Mouse (Mus musculus) forebrain, embryonic 15.5 days (tissue): Measurements from ENCODE around the gene Bmpr1b. TPM values are rescaled to one million over a fixed set of nuclear protein-coding genes. Genes with fewer than 3 reads are reported as not detected.

ENCODE experiments used
- ATAC-seq: fragments of 200-750 bp; cut with Nextera tagmentation; replicated peaks from 2 replicates; pipeline ENCODE4 v1.8.0; 2017; ENCODE audit warnings: mild to moderate bottlenecking, moderate TSS enrichment, moderate library complexity
- H3K27ac ChIP-seq: fragments of 300-500 bp; sonication (generic); replicated peaks from 2 replicates; pipeline ENCODE4 v1.5.1; 2015; ENCODE audit warnings: mild to moderate bottlenecking, inconsistent platforms
- H3K27me3 ChIP-seq: fragments of 300-500 bp; sonication (generic); 2 replicates; pipeline ENCODE4 v1.6.1; 2015; ENCODE audit warnings: inconsistent platforms
- H3K36me3 ChIP-seq: fragments of 300-500 bp; sonication (generic); 2 replicates; pipeline ENCODE4 v1.6.1; 2015; ENCODE audit warnings: mild to moderate bottlenecking, inconsistent platforms
- H3K4me1 ChIP-seq: fragments of 300-500 bp; sonication (generic); 2 replicates; pipeline ENCODE4 v1.6.1; 2015; ENCODE audit warnings: inconsistent platforms
- H3K4me2 ChIP-seq: fragments of 300-500 bp; sonication (generic); replicated peaks from 2 replicates; pipeline ENCODE4 v1.6.1; 2015; ENCODE audit warnings: mild to moderate bottlenecking, inconsistent platforms
- H3K4me3 ChIP-seq: fragments of 300-500 bp; sonication (generic); 2 replicates; pipeline ENCODE4 v1.5.1; 2015; ENCODE audit warnings: mild to moderate bottlenecking, inconsistent platforms
- H3K9ac ChIP-seq: fragments of 300-500 bp; sonication (generic); replicated peaks from 2 replicates; pipeline ENCODE4 v1.6.1; 2015; ENCODE audit warnings: mild to moderate bottlenecking, inconsistent platforms
- H3K9me3 ChIP-seq: fragments of 300-500 bp; sonication (generic); 2 replicates; pipeline ENCODE4 v1.6.1; 2016; ENCODE audit warnings: inconsistent platforms
- WGBS: fragments of 180-500 bp; shearing (Covaris S2); methylation state at CpG from one replicate; pipeline ENCODE4 v1.1.7; 2015; ENCODE audit warnings: mixed read lengths; 5-methylcytosine and 5-hydroxymethylcytosine counted together
- polyA plus RNA-seq: library from polyadenylated mRNA; unstranded; fragments of >200 nt; fragmentation: Nextera tagmentation; extraction: Ambion mirVana; gene quantifications from 2 replicates; pipeline ENCODE4 v1.2.1, GENCODE M21; 2015

Gene Bmpr1b
- polyA plus RNA-seq, 1 experiment from 2014 or later, result 5.8 TPM

DNA sequence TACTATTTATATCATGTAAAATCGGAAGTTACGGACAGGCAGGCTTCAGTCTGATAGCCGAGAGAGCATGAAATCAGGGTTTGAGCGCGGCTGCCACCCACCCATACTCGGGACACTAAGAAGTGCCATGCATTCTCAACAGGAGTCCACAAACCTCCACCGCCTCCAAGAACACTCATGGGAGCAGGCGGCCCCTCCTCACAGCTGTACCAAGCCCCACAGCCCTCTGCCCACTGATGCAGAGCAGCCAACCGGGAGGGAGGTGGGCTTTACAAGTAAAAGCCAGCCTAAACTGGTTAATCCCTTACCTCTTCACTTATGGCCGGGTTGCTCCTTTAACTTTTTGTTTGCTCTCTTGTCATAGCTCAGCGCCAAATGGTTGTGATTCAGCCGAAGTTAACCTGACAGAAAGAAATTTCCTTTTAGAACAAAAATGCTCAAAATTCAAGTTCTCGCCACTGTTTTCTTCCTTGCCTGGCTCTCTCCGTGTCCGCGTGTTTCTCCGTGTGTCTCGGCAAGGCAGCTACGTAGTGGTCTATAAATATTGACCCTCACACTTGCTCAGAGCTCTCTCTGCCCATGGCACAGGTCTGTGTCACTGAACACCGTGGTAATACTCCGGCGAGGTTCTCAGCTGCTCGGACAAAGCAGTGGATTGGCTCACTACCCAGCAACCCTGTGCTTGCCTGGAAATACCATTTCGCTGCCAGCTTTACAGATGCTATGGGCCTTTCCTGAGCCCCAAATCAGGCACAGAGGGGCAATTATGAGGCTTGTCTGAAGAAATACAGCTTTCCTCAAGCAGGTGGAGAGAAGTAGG lies 187.4 kb downstream of the Bmpr1b start:
- H3K9me3 ChIP-seq, result no peaks in the 10 kb centered on the region
- ATAC-seq, result 0 out of 2 replicates have a peak, but pooled peaks have one; percentile 41
- H3K4me3 ChIP-seq, result no peak overlapping the region
- 65% methylated on average over 24 of the region's 24 CpGs for WGBS
- peaks cover 3% of the 10 kb centered on the region for H3K4me1 ChIP-seq
- H3K27ac ChIP-seq, result no peak overlapping the region
- no peak overlapping the region for H3K4me2 ChIP-seq
- H3K9ac ChIP-seq, result no peak overlapping the region
- H3K36me3 ChIP-seq, result no peaks in the 10 kb centered on the region
- H3K27me3 ChIP-seq, result no peaks in the 10 kb centered on the region

DNA sequence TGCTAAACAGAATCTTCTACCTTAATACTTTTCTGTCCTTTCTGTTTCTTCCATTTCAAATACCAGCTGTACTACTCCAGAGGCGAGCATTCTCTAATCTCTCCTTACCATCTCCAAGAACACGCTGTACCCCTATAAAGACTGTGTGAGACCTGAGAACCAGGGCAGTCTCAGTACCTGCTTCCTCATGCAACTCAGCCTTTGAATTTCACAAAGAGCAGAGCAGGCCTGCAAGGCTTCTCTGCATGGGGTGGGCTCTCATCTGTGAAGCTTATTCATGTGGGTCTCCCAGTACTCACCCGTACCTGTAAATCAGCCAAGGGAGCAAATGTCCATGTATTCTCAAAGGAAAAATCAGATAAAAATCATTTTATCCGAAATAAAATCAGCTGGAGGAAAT lies 203.0 kb downstream of the Bmpr1b start:
- ATAC-seq, result no peak
- Histone ChIP-seq H3K36me3 (no peaks in the 10 kb centered on the region), H3K27ac (no peak overlapping the region), H3K4me2 (no peak overlapping the region), H3K9ac (no peak overlapping the region), H3K9me3 (no peaks in the 10 kb centered on the region), H3K27me3 (no peaks in the 10 kb centered on the region), H3K4me1 (no peaks in the 10 kb centered on the region), H3K4me3 (no peak overlapping the region)
- 50% methylated on average over 4 of the region's 4 CpGs for WGBS

DNA sequence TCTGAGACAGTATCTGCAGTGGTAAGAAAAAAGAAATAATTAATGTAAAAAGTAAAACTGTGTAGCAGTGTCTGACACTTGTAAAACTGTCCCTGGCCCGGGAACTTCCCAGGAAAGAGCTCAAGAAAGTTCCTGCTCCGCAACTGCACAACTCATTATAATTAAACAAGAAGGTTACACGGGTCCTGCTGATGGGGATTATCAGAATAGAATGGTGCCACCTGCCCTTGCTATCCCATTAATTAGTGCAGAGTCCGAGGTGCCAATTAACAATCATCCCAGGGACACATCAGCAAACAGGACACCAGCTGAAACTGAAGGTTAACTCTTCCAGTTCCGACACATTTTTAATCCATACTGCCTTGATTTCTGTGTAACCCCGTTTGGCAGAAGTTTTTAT lies 216.3 kb downstream of the Bmpr1b start:
- H3K9me3 ChIP-seq, result no peaks in the 10 kb centered on the region
- H3K36me3 ChIP-seq, result no peaks in the 10 kb centered on the region
- H3K27ac ChIP-seq, result no peak overlapping the region
- H3K9ac ChIP-seq, result no peak overlapping the region
- H3K4me1 ChIP-seq, result peaks cover 22% of the 10 kb centered on the region
- H3K27me3 ChIP-seq, result no peaks in the 10 kb centered on the region
- H3K4me2 ChIP-seq, result no peak overlapping the region
- 3% methylated on average over 6 of the region's 6 CpGs for WGBS
- no peak overlapping the region for H3K4me3 ChIP-seq
- ATAC-seq, result peak; percentile 66; the same call in 1 of the 2 replicates

DNA sequence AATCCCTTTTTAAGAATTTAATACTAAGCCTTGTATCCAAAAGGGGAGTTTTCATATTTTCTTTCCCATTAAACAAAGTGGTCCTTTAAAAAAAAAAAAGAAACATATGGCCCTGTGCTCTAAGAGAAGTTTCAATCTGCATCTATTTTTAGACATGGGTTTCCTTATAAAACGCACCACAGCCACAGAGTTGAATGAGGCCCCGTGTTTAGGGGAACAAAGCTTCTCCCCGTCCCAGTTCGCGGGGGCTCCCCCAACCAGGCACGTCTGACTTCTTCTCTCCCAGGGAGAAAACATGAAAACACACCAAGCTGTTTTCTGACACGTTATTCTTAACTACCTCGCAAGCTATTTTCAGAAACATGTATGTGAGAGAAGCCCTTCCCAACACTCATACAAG lies 218.6 kb downstream of the Bmpr1b start:
- H3K9me3 ChIP-seq, result no peaks in the 10 kb centered on the region
- no peak overlapping the region for H3K27ac ChIP-seq
- no peak overlapping the region for H3K4me2 ChIP-seq
- peaks cover 22% of the 10 kb centered on the region for H3K4me1 ChIP-seq
- WGBS, result 34% methylated on average over 8 of the region's 8 CpGs
- H3K4me3 ChIP-seq, result no peak overlapping the region
- H3K36me3 ChIP-seq, result no peaks in the 10 kb centered on the region
- no peak overlapping the region for H3K9ac ChIP-seq
- no peaks in the 10 kb centered on the region for H3K27me3 ChIP-seq
- ATAC-seq, result no peak

DNA sequence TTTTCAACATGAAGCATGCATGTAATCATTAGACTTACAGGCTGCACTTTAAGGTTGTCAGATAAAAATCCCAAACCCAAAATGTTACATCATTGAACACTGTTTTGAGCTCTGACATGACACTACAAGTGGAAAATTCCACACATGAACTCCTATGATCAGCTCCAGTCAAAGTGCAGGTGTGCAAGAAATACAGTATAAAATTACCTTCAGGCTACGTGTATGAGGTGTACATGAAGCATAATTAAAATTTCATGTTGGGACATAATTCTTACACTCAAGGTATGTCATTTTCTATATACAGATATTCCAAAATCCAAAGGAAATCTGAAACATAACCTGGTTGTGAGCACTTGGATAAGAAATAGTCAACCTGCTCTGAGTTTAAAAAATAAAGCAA lies 220.7 kb downstream of the Bmpr1b start:
- no peak overlapping the region for H3K4me2 ChIP-seq
- H3K9ac ChIP-seq, result no peak overlapping the region
- no peak overlapping the region for H3K4me3 ChIP-seq
- H3K4me1 ChIP-seq, result peaks cover 25% of the 10 kb centered on the region
- no peak overlapping the region for H3K27ac ChIP-seq
- H3K36me3 ChIP-seq, result no peaks in the 10 kb centered on the region
- no peak for ATAC-seq
- no peaks in the 10 kb centered on the region for H3K9me3 ChIP-seq
- no peaks in the 10 kb centered on the region for H3K27me3 ChIP-seq
- 85% methylated on average over 1 of the region's 1 CpGs for WGBS

DNA sequence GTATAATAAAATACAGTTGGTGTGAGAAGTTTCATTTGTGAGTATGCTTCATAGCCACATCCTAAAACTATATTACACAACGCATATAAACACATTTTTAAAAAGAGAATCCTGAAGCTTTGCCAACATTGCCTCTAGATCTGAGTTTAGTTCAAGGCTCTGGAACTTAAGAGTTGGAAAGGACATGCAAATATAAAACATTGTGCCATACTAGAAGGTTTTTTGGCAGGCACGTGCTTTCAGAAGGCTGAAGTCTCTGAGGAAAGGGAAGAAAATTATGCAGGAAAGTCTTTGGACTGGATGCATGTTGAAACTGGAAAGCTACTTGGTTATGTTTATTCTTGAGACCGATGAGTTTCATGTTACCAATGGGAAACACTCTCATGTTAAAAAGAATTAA lies 221.1 kb downstream of the Bmpr1b start:
- Histone ChIP-seq H3K9ac (no peak overlapping the region), H3K4me1 (peaks cover 25% of the 10 kb centered on the region), H3K4me3 (no peak overlapping the region), H3K4me2 (no peak overlapping the region), H3K9me3 (no peaks in the 10 kb centered on the region), H3K27me3 (no peaks in the 10 kb centered on the region), H3K27ac (no peak overlapping the region), H3K36me3 (no peaks in the 10 kb centered on the region)
- ATAC-seq, result no peak
- 63% methylated on average over 3 of the region's 3 CpGs for WGBS

DNA sequence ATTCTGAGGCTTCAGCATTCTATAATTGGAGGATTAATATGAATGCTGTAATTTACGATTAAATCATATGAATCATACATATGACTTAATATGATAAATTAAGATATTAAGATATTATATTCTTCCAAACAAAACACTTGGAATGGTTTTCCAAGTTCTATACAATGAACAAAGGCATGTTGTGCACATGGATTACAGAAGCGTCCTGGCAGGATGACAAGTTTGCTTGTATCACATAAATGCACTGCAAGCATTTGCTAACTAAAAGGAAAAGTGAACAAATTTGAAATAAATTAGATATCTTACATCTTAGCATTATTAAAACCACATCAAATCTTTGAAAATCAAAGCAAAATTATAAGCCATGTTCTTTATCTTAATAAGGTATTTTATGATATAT lies 222.4 kb downstream of the Bmpr1b start:
- no peak overlapping the region for H3K4me2 ChIP-seq
- no peak overlapping the region for H3K9ac ChIP-seq
- no peak overlapping the region for H3K27ac ChIP-seq
- H3K4me3 ChIP-seq, result no peak overlapping the region
- H3K4me1 ChIP-seq, result peaks cover 14% of the 10 kb centered on the region
- no peak for ATAC-seq
- WGBS, result 67% methylated on average over 2 of the region's 2 CpGs
- H3K36me3 ChIP-seq, result no peaks in the 10 kb centered on the region
- H3K9me3 ChIP-seq, result no peaks in the 10 kb centered on the region
- H3K27me3 ChIP-seq, result no peaks in the 10 kb centered on the region

DNA sequence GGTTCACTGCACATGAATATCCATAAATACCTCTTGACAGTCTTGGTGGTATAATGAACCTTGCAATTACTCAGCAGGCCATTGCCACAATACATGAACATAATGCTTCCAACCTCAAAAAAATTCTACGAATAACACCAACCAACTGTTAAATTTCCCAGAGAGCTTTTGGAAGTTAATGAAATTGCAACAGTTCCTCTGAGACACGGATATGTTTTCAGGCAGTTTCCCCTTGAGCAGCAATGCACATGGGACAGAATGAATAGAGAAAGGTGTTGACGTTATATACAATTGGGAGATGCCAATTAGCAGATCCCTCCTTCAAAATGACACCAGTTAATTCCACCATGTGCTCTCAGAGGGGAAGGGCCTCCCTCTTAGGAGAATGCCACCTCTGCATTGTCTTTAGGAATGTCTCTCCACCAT lies 225.9 kb downstream of the Bmpr1b start:
- Histone ChIP-seq H3K9me3 (no peaks in the 10 kb centered on the region), H3K27ac (no peak overlapping the region), H3K9ac (no peak overlapping the region), H3K4me3 (no peak overlapping the region), H3K4me2 (no peak overlapping the region), H3K36me3 (no peaks in the 10 kb centered on the region), H3K4me1 (peaks cover 4% of the 10 kb centered on the region; the same call in 1 of the 2 replicates), H3K27me3 (no peaks in the 10 kb centered on the region)
- ATAC-seq, result peak; percentile 75
- 4% methylated on average over 3 of the region's 3 CpGs for WGBS

DNA sequence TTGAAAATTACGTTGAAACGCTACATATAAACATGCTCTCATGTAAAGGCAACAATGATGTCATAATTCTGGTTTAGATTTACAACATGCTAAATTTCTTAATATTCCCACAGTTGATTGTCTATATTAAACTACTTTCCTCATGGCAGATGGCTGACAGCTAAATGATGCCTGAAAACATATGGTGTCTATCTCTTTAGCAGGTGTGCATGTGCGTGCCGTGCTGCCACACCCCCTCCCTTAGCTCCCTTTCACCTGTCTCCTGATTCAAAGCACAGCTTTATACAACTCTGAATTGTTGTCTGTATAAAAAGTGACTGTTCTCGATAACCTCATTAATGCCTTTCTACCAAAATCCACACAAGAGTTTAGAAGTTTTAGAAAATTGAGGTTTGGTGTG lies 229.0 kb downstream of the Bmpr1b start:
- no peak for ATAC-seq
- WGBS, result 70% methylated on average over 5 of the region's 5 CpGs

DNA sequence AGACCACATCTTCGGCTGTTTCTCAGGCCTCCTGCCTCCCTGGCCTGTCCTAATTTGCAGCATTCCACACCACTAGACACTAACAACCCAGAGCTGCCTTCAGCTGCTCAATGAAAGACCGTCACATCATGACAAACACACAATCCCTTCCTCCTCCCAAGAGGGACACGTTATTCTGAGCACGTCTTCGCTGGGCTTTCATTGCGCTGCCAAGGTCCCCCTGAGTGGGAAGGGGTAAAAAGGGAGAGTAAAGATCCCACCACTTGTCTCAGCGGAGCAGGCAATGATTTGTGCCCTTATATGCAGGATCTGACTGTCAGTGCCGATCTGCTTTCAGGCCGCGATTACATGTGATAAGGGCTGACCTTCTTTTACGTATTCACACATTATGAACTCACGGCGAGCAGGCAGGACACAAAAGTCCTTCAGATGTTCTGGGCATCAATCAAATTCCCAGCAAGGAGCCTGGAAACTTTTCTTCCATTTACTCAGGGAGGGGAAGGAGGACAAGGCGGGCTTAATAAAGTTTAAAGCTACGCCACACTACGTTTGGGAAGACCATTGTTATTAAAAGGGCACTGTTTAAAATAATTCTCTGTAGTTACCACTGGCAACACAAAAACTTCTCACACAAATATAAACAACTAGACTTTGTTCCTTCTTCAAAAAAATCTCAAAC lies 232.5 kb downstream of the Bmpr1b start:
- H3K4me3 ChIP-seq, result 0 out of 2 replicates have a peak overlapping the region, but pooled peaks have one; percentile 5
- H3K9me3 ChIP-seq, result no peaks in the 10 kb centered on the region
- no peaks in the 10 kb centered on the region for H3K27me3 ChIP-seq
- peak overlapping the region; percentile 45 for H3K27ac ChIP-seq
- no peak overlapping the region for H3K9ac ChIP-seq
- H3K4me1 ChIP-seq, result peaks cover 53% of the 10 kb centered on the region
- H3K4me2 ChIP-seq, result peak overlapping the region; percentile 37
- peak; percentile 81 for ATAC-seq
- H3K36me3 ChIP-seq, result no peaks in the 10 kb centered on the region
- WGBS, result 6% methylated on average over 16 of the region's 16 CpGs

More for the DNA sequence above, 229.0 kb downstream of the Bmpr1b start:
- Histone ChIP-seq H3K9ac (no peak overlapping the region), H3K4me3 (no peak overlapping the region), H3K36me3 (no peaks in the 10 kb centered on the region), H3K4me2 (no peak overlapping the region), H3K4me1 (peaks cover 27% of the 10 kb centered on the region), H3K27me3 (no peaks in the 10 kb centered on the region), H3K9me3 (no peaks in the 10 kb centered on the region), H3K27ac (no peak overlapping the region)

DNA sequence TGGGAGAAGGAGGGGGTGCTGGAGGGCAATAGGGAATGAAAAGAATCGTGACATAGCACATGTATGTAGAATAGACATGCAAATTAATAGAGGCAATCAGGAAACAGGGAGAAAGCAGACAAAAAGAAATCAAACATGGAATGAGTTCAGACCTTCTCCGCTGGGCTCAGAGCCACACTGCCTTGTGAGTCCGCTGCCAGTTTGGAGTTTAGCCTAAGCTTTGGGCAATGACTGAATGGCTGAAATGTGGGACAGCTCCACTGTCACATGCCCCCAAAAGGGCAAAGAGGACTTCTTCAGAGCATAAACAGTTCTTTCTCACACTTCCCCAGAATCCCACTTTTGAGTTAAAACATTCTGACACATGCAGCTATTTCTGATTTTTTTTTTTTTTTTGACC lies 236.3 kb downstream of the Bmpr1b start:
- no peaks in the 10 kb centered on the region for H3K36me3 ChIP-seq
- H3K9me3 ChIP-seq, result no peaks in the 10 kb centered on the region
- H3K4me1 ChIP-seq, result peaks cover 63% of the 10 kb centered on the region
- no peak overlapping the region for H3K4me3 ChIP-seq
- ATAC-seq, result peak; percentile 63
- H3K27me3 ChIP-seq, result no peaks in the 10 kb centered on the region
- H3K9ac ChIP-seq, result no peak overlapping the region
- peak overlapping the region; percentile 57 for H3K27ac ChIP-seq
- WGBS, result 18% methylated on average over 3 of the region's 3 CpGs
- H3K4me2 ChIP-seq, result no peak overlapping the region

DNA sequence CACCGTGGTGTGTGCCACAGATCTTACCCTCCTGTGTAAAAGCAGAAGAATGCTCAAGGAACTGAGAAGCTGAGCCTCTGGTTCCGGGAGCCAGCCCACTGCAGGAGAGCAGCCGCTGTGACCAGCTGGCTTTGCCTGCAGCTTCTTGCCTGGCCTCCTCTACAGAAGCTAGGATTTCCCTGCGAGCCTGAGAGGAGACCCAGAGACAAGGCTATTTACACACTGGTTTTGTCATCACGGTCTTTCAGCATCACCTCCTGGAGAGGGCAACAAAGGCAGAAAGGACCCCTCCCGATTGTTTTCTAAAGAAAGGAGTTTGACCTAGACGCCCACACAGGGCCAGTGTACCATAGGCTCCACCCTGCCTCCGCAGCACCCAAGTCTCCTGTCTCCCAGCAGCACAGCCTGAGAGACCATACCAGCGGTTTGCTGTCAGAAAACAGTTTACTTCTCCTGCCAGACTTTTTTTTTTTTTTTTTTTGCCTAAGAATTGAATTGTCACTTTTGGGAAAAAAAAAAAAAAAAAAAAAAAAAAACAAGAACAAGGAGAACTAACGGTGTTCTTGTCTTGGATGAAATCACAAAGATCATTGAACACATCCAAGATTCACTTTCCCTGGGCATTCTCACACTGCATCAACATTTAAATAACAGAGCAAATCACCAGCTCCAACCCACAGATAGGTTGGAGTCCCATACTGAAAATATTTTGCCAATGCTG lies 237.7 kb downstream of the Bmpr1b start:
- Histone ChIP-seq H3K27me3 (no peaks in the 10 kb centered on the region), H3K9me3 (no peaks in the 10 kb centered on the region), H3K4me2 (peak overlapping the region; percentile 42), H3K4me1 (peaks cover 54% of the 10 kb centered on the region), H3K27ac (peak overlapping the region; percentile 64), H3K4me3 (peak overlapping the region; percentile 20), H3K9ac (peak overlapping the region; percentile 31), H3K36me3 (no peaks in the 10 kb centered on the region)
- ATAC-seq, result peak; percentile 47
- WGBS, result 3% methylated on average over 10 of the region's 10 CpGs
